27 mouse cellular contexts compared by ENCODE assay signal in the genomic region with DNA sequence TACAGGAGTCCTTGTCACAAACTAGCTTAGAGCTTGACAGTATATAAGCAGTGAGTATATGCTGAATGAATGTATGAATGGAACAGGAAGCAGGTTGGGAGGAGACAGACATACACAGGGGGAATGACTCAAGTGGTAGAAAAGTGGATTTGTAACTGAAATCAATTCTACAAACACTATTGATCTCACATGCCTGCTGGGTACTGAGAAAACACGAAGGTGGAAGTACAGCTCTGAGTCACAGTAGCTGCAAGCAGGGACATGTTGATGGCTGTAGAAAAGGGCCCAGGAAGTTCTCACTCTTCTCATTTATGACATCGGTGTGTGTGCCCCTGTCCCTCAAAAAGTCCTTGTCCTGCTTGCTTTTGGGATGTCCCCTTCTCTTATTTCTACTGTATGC. TPM values are rescaled to one million over a fixed set of nuclear protein-coding genes. Genes with fewer than 3 reads are reported as not detected.
DNase-seq lines count a peak whose midpoint lies in the region; ATAC-seq and TF ChIP-seq lines count a peak whose summit lies in the region.
"Had no signal": no experiment of that assay in that cellular context is flagged by ENCODE, and none has a peak within 500 bp of the region (broad histone marks: within the 10 kb centered on the region; RNA-seq: fewer than 3 reads in every experiment).

No protein-coding gene starts in this region.

- no peaks in the 10 kb centered on the region for H3K36me3 ChIP-seq in liver, adult 2 months (ENCODE audit: control insufficient read depth, insufficient read depth, low read length)
- no peaks in the 10 kb centered on the region for H3K36me3 ChIP-seq in liver, embryonic 11.5 days (ENCODE audit: control insufficient read depth, insufficient read depth, low read length)
- no peaks in the 10 kb centered on the region for H3K36me3 ChIP-seq in liver, postnatal 0 days (replicated peaks; ENCODE audit: insufficient read depth, low read length)
- no peaks in the 10 kb centered on the region for H3K36me3 ChIP-seq in liver, embryonic 12.5 days
- H3K36me3 ChIP-seq in CH12.LX (replicated peaks in 1 of 2; ENCODE audit: control insufficient read depth in 1 of 2, insufficient read depth in 1 of 2, low read length in 1 of 2), result no peaks in the 10 kb centered on the region
- H3K36me3 ChIP-seq: G1E had no signal

- ATAC-seq in liver, embryonic 11.5 days (replicated peaks; ENCODE audit: low FRiP score), result no peak
- ATAC-seq in liver, postnatal 0 days, result peak; percentile 57; the same call in 1 of the 2 replicates
- ATAC-seq in liver, embryonic 12.5 days, result no peak
- ATAC-seq: activated CD4-positive, CD25-positive, alpha-beta regulatory T cell, adult 4 months; CD4-positive, CD25-positive, alpha-beta regulatory T cell, adult 4 months; Patski had no signal

- dilution Hi-C loops in CH12.LX (cut with MboI; ENCODE audit: extremely low pct_ligation_motif_present, extremely low pct_unique_long_range_greater_than_20kb, low sequenced_read_pairs), result no loop called here

- H3K4me2 ChIP-seq in liver, embryonic 11.5 days, result no peak overlapping the region
- H3K4me2 ChIP-seq in liver, postnatal 0 days (ENCODE audit: low read depth, low read length), result no peak overlapping the region
- H3K4me2 ChIP-seq in liver, embryonic 12.5 days, result no peak overlapping the region
- no peak overlapping the region for H3K4me2 ChIP-seq in CH12.LX (ENCODE audit: insufficient read depth, low read depth, poor library complexity, severe bottlenecking)

- no peak for TF ChIP-seq RAD21 in CH12.LX (IDR thresholded peaks at IDR 0.05; ENCODE audit: low read depth, low read length)

- peak overlapping the region; percentile 83 for H3K27ac ChIP-seq in liver, adult 2 months (replicated peaks; ENCODE audit: insufficient read depth, low read depth, low read length)
- H3K27ac ChIP-seq in liver, embryonic 11.5 days (ENCODE audit: low read depth, low read length), result no peak overlapping the region
- H3K27ac ChIP-seq in liver, postnatal 0 days (ENCODE audit: low read depth), result no peak overlapping the region
- H3K27ac ChIP-seq in liver, embryonic 12.5 days, result no peak overlapping the region
- H3K27ac ChIP-seq in CH12.LX (ENCODE audit: insufficient read depth, low read depth), result no peak overlapping the region

- H3K27me3 ChIP-seq in liver, adult 2 months (ENCODE audit: control insufficient read depth, insufficient read depth, low read length), result no peaks in the 10 kb centered on the region
- no peaks in the 10 kb centered on the region for H3K27me3 ChIP-seq in liver, embryonic 11.5 days (replicated peaks; ENCODE audit: control insufficient read depth, insufficient read depth, low read length)
- no peaks in the 10 kb centered on the region for H3K27me3 ChIP-seq in liver, postnatal 0 days (ENCODE audit: insufficient read depth, low read length)
- no peaks in the 10 kb centered on the region for H3K27me3 ChIP-seq in liver, embryonic 12.5 days (replicated peaks)
- H3K27me3 ChIP-seq in CH12.LX (replicated peaks), result no peaks in the 10 kb centered on the region

- peak; percentile 77 for DNase-seq in liver, adult 2 months (ENCODE audit: extremely low read depth, low read depth, low spot score)
- DNase-seq in liver, embryonic 11.5 days (ENCODE audit: low spot score), result no peak
- DNase-seq in liver, postnatal 0 days, result no peak
- DNase-seq in CH12.LX (ENCODE audit: extremely low read depth), result no peak
- no peak for DNase-seq in embryo, embryonic 9.5 days (ENCODE audit: extremely low spot score)
- DNase-seq: adrenal gland, adult 2 months; adrenal gland, adult 8-10 months; adrenal gland, postnatal 10 days; adrenal gland, postnatal 14 days; adrenal gland, postnatal 25 days; adrenal gland, postnatal 36 days; B cell, adult 2 months; cerebellum, adult 11 months; cerebellum, adult 11-12 months; cerebellum, adult 18-20 months; cerebellum, adult 2 months had no signal

- H3K4me1 ChIP-seq in liver, adult 2 months (ENCODE audit: control insufficient read depth, insufficient read depth, low read length), result peaks cover 4% of the 10 kb centered on the region
- no peaks in the 10 kb centered on the region for H3K4me1 ChIP-seq in liver, embryonic 11.5 days (replicated peaks; ENCODE audit: control insufficient read depth, insufficient read depth, low read length)
- no peaks in the 10 kb centered on the region for H3K4me1 ChIP-seq in liver, postnatal 0 days (ENCODE audit: insufficient read depth)
- H3K4me1 ChIP-seq in liver, embryonic 12.5 days, result no peaks in the 10 kb centered on the region
- H3K4me1 ChIP-seq in CH12.LX (ENCODE audit: control insufficient read depth in 1 of 2, insufficient read depth in 2 of 2), result no peaks in the 10 kb centered on the region; a peak in 1 of 4 replicates

- no peak for TF ChIP-seq EP300 in liver, postnatal 0 days (IDR thresholded peaks at IDR 0.05; ENCODE audit: low read depth)
- TF ChIP-seq EP300 in CH12.LX (IDR thresholded peaks at IDR 0.05; ENCODE audit: low read length), result peak; percentile 26; the same call in 1 of the 2 replicates

- H3K79me2 ChIP-seq in liver, adult 2 months (ENCODE audit: control insufficient read depth, insufficient read depth, low read length), result no peaks in the 10 kb centered on the region
- no peaks in the 10 kb centered on the region for H3K79me2 ChIP-seq in CH12.LX (replicated peaks; ENCODE audit: control insufficient read depth, extremely low read depth, insufficient read depth, poor library complexity, severe bottlenecking)

- no peak overlapping the region for H3K4me3 ChIP-seq in liver, adult 2 months (ENCODE audit: insufficient read depth, low read depth, low read length)
- H3K4me3 ChIP-seq in liver, embryonic 11.5 days (ENCODE audit: low read depth, low read length), result no peak overlapping the region
- H3K4me3 ChIP-seq in liver, postnatal 0 days (ENCODE audit: low read depth, low read length), result no peak overlapping the region
- H3K4me3 ChIP-seq in liver, embryonic 12.5 days, result no peak overlapping the region
- H3K4me3 ChIP-seq in CH12.LX (replicated peaks in 1 of 3; ENCODE audit: low read depth in 2 of 3, low read length in 2 of 3, poor library complexity in 1 of 3), result no peak overlapping the region

- no peak for TF ChIP-seq POLR2A in liver, adult 2 months (IDR thresholded peaks at IDR 0.05; ENCODE audit: extremely low read depth, insufficient read depth, low read length)
- TF ChIP-seq POLR2A in CH12.LX (IDR thresholded peaks at IDR 0.05; ENCODE audit: low read depth, low read length), result no peak

- TF ChIP-seq CTCF in liver, adult 2 months (IDR thresholded peaks at IDR 0.05; ENCODE audit: low read depth, low read length), result no peak
- no peak for TF ChIP-seq CTCF in liver, postnatal 0 days (IDR thresholded peaks at IDR 0.05; ENCODE audit: low read depth)
- TF ChIP-seq CTCF in CH12.LX (conservative IDR thresholded peaks at IDR 0.05 in 1 of 2, IDR thresholded peaks at IDR 0.05 in 1 of 2; ENCODE audit: low read depth in 2 of 2, low read length in 2 of 2), result no peak

- H3K9ac ChIP-seq in liver, adult 2 months (ENCODE audit: low read depth, low read length), result no peak overlapping the region
- no peak overlapping the region for H3K9ac ChIP-seq in liver, embryonic 11.5 days (ENCODE audit: low read depth, low read length)
- H3K9ac ChIP-seq in liver, postnatal 0 days (replicated peaks), result no peak overlapping the region
- no peak overlapping the region for H3K9ac ChIP-seq in liver, embryonic 12.5 days
- no peak overlapping the region for H3K9ac ChIP-seq in CH12.LX (ENCODE audit: insufficient read depth, low read depth)

- in situ Hi-C loops in CH12.LX (cut with MboI; ENCODE audit: low pct_ligation_motif_present, low pct_unique_long_range_greater_than_20kb, low sequenced_read_pairs), result no loop called here

- no peaks in the 10 kb centered on the region for H3K9me3 ChIP-seq in liver, embryonic 11.5 days (ENCODE audit: control insufficient read depth, low read length)
- no peaks in the 10 kb centered on the region for H3K9me3 ChIP-seq in liver, postnatal 0 days (ENCODE audit: low read length)
- no peaks in the 10 kb centered on the region for H3K9me3 ChIP-seq in liver, embryonic 12.5 days (replicated peaks)
- no peaks in the 10 kb centered on the region for H3K9me3 ChIP-seq in CH12.LX (replicated peaks; ENCODE audit: low read length)
- H3K9me3 ChIP-seq: G1E had no signal

- WGBS in liver, adult 2 months, result 14% methylated on average over 2 of the region's 2 CpGs
- 59% methylated on average over 2 of the region's 2 CpGs for WGBS in liver, embryonic 11.5 days
- WGBS in liver, postnatal 0 days (ENCODE audit: insufficient replicate concordance), result 58% methylated on average over 2 of the region's 2 CpGs
- 50% methylated on average over 2 of the region's 2 CpGs for WGBS in liver, embryonic 12.5 days (ENCODE audit: insufficient replicate concordance)

TF ChIP-seq in CH12.LX, 34 proteins besides CTCF, POLR2A, EP300 and RAD21:
- peak; percentile 82; the same call in 1 of the 2 replicates for TF ChIP-seq CHD1 (IDR thresholded peaks at IDR 0.05; ENCODE audit: low read depth, low read length)
- no peak for TF ChIP-seq NRF1 (IDR thresholded peaks at IDR 0.05; ENCODE audit: low read depth, low read length)
- TF ChIP-seq RCOR1 (conservative IDR thresholded peaks at IDR 0.05; ENCODE audit: low read depth, low read length), result no peak
- TF ChIP-seq SIN3A (IDR thresholded peaks at IDR 0.05; ENCODE audit: low read length), result no peak
- TF ChIP-seq ZC3H11A (IDR thresholded peaks at IDR 0.05; ENCODE audit: low read depth, low read length), result no peak
- peak; percentile 29; the same call in 1 of the 2 replicates for TF ChIP-seq BHLHE40 (IDR thresholded peaks at IDR 0.05; ENCODE audit: low read depth, low read length)
- no peak for TF ChIP-seq ZNF384 (IDR thresholded peaks at IDR 0.05; ENCODE audit: low read depth, low read length)
- no peak for TF ChIP-seq E2F4 (IDR thresholded peaks at IDR 0.05; ENCODE audit: insufficient replicate concordance, low read depth, low read length)
- TF ChIP-seq IRF4 (IDR thresholded peaks at IDR 0.05; ENCODE audit: low read depth, low read length), result peak; percentile 77

RNA-seq across cellular contexts. Expression of a gene that starts 40.9 kb away (rescaled TPM):
- not detected in 2 replicates for total RNA-seq in liver, adult 2 months (2014; rRNA removed)
- not detected in 2 replicates for polyA plus RNA-seq in liver, adult 2 months (2012; rRNA removed)
- not detected in 2 replicates for polyA plus RNA-seq in liver, embryonic 11.5 days (2014; fragmentation: Nextera tagmentation; extraction: Ambion mirVana)
- polyA plus RNA-seq in liver, postnatal 0 days (2015; fragmentation: Nextera tagmentation; extraction: Ambion mirVana), result not detected in 2 replicates
- not detected in 2 replicates for polyA plus RNA-seq in liver, embryonic 12.5 days (2016; fragmentation: Nextera tagmentation; extraction: Ambion mirVana)
- not detected in 2 replicates for total RNA-seq in CH12.LX (2012; rRNA removed)
- total RNA-seq in CH12.LX (2014; rRNA removed), result not detected in 2 replicates
- not detected in 2 replicates for polyA plus RNA-seq in CH12.LX (2012; ENCODE audit: insufficient read length, low read depth)
- total RNA-seq: adrenal gland, adult 18-20 months; adrenal gland, adult 2 months; adrenal gland, adult 8-10 months; adrenal gland, postnatal 10 days; adrenal gland, postnatal 14 days; adrenal gland, postnatal 25 days; adrenal gland, postnatal 36 days; adrenal gland, postnatal 4 days; ES-E14; MEL had no signal
- polyA plus RNA-seq: activated CD4-positive, CD25-positive, alpha-beta regulatory T cell, adult 4 months; adrenal gland, adult 2 months; brain, embryonic 14.5 days; C2C12; CD4-positive, CD25-positive, alpha-beta regulatory T cell, adult 4 months; cerebellum, adult 2 months; G1E; Patski had no signal
